In the genomic region with DNA sequence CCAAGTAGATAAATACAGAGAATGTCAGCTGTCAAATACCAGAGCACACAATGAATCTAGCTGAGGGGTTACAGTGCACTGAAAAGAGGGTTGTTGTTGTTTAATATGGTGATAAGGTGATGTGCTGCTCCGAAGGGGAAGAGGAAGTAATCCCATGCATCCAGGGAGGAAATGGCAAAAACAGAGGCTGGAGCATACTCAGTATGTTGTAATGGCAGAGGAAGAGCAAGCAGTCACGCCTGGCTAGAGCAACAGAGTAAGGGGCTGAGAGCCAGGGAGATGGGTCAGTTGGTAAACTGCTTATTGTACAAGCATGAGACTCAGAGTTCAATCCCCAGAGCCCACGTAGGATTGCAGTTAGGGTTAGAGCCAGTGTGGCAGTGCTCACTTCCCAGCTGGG, we compare ENCODE assay signal across 22 mouse cellular contexts.
"Had no signal": no experiment of that assay in that cellular context is flagged by ENCODE, and none has a peak within 500 bp of the region (broad histone marks: within the 10 kb centered on the region; RNA-seq: fewer than 3 reads in every experiment).

No protein-coding gene starts in this region.

- ATAC-seq: hindbrain, embryonic 16.5 days; hindbrain, postnatal 0 days; inflammation-experienced regulatory T-cells, adult 6 months; intestine, embryonic 15.5 days; intestine, embryonic 16.5 days; intestine, postnatal 0 days had no signal

- DNase-seq: heart, postnatal 10 days; heart, postnatal 14 days; heart, postnatal 36 days; heart, postnatal 4 days; kidney, adult 11 months; kidney, adult 18-20 months; kidney, adult 2 months; kidney, adult 8-10 months; kidney, adult 9 months; kidney, postnatal 10 days; kidney, postnatal 14 days; kidney, postnatal 25 days; kidney, postnatal 36 days; kidney, postnatal 4 days; layer of hippocampus, adult 9-11 months; layer of hippocampus, postnatal 36 days had no signal
